Mouse (Mus musculus) left cerebral cortex, adult 6 months (tissue): ENCODE results near the gene Olfr750. TPM values are rescaled to one million over a fixed set of nuclear protein-coding genes. Genes with fewer than 3 reads are reported as not detected.

Experiments
- long read RNA-seq, 2 experiments: library from polyadenylated mRNA; unstranded; transcript quantifications; one replicate each; pipeline ENCODE4 v2.0.0; 2019 to 2020
- polyA plus RNA-seq: library from polyadenylated mRNA; unstranded; fragments of <200 nt; fragmentation: Nextera tagmentation; gene quantifications from 2 replicates; pipeline ENCODE4 v1.2.3, GENCODE M21; 2021

Gene Olfr750
- not detected in 2 replicates for polyA plus RNA-seq
- long read RNA-seq, experiment 1, result 0 reads
- long read RNA-seq, experiment 2, result 0 reads

GRCm38 (mm10) chr14:51074335-51074734 is at the start of gene Olfr750:
Gene Olfr750 (minus strand): TSS chr14:51074435.

GRCm38 (mm10) chr14:51113916-51114560 is 39.8 kb upstream of the Olfr750 start, which contains the start of gene Eddm3b:
Gene Eddm3b (plus strand): TSS chr14:51114426.

DNA sequence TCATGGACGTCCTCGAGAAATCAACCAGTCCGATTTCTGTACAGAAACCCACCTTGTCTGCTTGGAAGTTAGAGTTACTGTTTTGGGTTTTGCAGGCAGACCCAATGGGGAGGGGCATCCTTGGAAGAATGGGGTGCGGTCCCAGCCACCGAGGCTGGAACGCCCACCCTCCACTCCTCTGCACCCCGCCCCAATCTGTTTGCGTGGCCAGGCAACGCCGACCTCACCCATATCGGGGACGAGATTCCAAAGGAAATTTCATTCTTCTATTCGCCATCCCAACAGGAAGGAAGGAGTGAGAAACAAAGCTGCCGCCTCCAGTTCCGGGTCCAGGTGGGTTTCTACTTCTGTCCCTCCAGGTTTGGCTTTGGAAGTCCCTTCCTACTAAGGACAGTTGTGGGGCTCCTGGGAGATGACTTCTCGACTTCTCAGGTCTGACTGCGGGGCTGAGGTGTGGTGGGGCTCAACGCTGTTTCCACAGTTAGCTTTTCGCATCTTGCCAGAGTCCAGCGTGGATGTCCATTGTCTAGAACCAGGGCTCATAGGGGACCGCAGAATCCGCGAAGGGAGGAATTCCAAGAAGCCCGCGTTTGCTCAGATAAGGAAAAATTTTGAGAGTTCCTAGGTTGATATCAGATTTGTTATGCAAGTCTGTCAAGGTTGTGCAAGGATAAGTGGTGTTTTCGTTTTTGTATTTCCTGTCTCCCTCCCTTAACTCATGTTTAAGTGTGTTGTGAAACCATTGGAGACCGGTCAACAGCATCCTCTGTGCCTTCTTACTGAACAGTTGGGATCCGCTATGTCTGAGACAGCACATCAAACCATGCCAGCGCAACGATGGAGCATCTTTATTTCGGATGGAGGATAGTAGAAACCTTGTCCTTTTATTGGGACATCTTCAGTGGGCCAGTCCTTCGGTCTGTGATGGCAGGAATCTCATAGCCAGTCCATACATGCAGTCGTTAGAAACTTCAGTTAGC is 17.0 kb upstream of the Olfr750 start, which contains the start of the genes Rnase4 and Ang:
Rnase4 (plus strand) TSS at position 157 of the 980 bp plus-strand sequence.
Ang (plus strand) TSS at position 230 of the 980 bp plus-strand sequence.

DNA sequence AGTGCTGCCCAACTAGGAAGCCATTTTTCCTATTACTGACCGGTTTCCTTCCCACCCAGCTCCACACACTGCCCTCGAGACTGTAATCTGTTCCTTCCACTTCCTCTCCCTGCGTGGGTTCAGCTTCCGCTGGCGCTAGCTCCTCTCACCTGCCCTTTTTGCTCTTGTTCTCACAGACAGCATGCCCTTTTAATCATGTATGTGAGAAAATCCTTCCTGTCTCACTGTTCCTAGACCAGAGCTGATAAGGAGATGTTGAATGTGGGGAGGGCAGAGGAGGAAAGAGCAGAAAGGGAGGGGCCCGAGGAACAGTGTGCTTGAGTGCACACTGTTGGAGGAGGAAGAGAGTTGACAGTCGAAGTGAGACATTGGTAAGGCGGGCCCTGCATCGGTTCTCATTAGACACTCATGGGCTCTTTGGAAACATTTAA is 16.8 kb downstream of the Olfr750 start, which contains the start of gene Rnase12:
Rnase12 (minus strand) TSS at position 261 of the 431 bp plus-strand sequence.

DNA sequence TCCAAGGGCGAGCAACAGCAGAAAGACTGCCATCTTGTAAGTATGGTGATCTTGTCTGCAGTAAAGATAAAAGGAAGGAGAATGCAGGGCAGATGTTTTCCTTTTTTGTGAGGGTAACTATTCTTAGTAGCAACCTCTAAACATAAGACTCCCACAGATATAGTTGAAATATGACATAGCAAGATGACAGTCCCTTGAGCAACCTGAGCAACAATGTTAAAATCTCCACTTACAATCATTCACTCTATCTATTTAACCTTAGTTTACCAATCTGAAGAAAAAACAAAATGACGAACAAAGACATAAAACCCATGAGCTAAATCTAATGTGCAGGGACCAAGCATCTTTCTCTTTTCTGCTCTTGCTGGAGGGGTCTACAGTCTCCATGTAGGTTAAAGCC is 24.2 kb downstream of the Olfr750 start, which contains the start of gene Rnase11:
Rnase11 (minus strand) TSS at position 101 of the 400 bp plus-strand sequence.

DNA sequence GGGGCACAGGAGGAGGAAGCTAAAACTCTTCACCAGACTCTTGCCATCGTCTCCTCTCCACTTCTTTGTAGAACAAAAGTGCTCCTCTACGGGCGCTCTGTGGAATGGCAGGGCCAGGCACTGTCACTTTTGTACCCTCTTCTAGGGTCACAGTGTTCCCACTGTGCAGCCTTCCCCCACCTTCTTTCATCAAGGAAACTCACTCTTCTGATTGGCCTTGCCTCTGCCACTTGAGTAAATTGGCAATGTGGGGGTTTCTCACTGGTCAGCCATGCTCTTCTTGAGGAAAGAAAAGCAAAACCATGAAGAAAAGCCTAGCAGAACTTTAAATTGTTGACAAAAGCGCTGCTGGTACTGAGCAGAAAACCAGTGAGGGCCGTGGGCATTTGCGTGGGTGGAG is 32.5 kb downstream of the Olfr750 start, which contains the start of gene Rnase9:
Rnase9 (minus strand) TSS at position 101 of the 400 bp plus-strand sequence.

Other genes with a start within 250 kb of the Olfr750 start
- 1.5 and 2.0 TPM in 2 replicates for gene Tep1, start 203.9 kb downstream of the Olfr750 start, polyA plus RNA-seq
- 0.61 and 0.65 TPM in 2 replicates for gene Klhl33, start 176.9 kb downstream of the Olfr750 start, polyA plus RNA-seq
- 58.6 and 80.7 TPM in 2 replicates for gene Osgep, start 149.5 kb downstream of the Olfr750 start, polyA plus RNA-seq
- 69.3 and 83.9 TPM in 2 replicates for gene Apex1, start 149.5 kb downstream of the Olfr750 start, polyA plus RNA-seq
- 42.9 and 88.9 TPM in 2 replicates for gene Pip4p1, start 143.6 kb downstream of the Olfr750 start, polyA plus RNA-seq
- 7.8 and 10.7 TPM in 2 replicates for gene Pnp, start 143.4 kb downstream of the Olfr750 start, polyA plus RNA-seq
- not detected in 2 replicates for gene Gm49342, start 129.9 kb downstream of the Olfr750 start, polyA plus RNA-seq
- gene Pnp2, start 118.4 kb downstream of the Olfr750 start, polyA plus RNA-seq, result 1.5 and 2.1 TPM in 2 replicates
- gene Rnase10, start 66.7 kb downstream of the Olfr750 start, polyA plus RNA-seq, result 0.09 and 0.13 TPM in 2 replicates
- not detected in 2 replicates for gene Rnase9, start 32.6 kb downstream of the Olfr750 start, polyA plus RNA-seq
- gene Rnase11, start 24.3 kb downstream of the Olfr750 start, polyA plus RNA-seq, result not detected in 2 replicates
- gene Rnase12, start 16.8 kb downstream of the Olfr750 start, polyA plus RNA-seq, result not detected in 2 replicates
- 17.0 and 17.2 TPM in 2 replicates for gene Rnase4, start 16.6 kb upstream of the Olfr750 start, polyA plus RNA-seq
- 3.2 and 3.5 TPM in 2 replicates for gene Ang, start 16.7 kb upstream of the Olfr750 start, polyA plus RNA-seq
- not detected in 2 replicates for gene Eddm3b, start 40.0 kb upstream of the Olfr750 start, polyA plus RNA-seq
- 0.10 and 0.44 TPM in 2 replicates for gene Rnase6, start 49.5 kb upstream of the Olfr750 start, polyA plus RNA-seq
- gene Rnase1, start 72.3 kb upstream of the Olfr750 start, polyA plus RNA-seq, result 1.2 and 1.7 TPM in 2 replicates
- gene Rnase2b, start 87.8 kb upstream of the Olfr750 start, polyA plus RNA-seq, result not detected in 2 replicates
- gene Ang2, start 124.7 kb upstream of the Olfr750 start, polyA plus RNA-seq, result not detected in 2 replicates
- not detected in 2 replicates for gene Ear14, start 129.0 kb upstream of the Olfr750 start, polyA plus RNA-seq
- gene Rnase2a, start 181.7 kb upstream of the Olfr750 start, polyA plus RNA-seq, result not detected in 2 replicates